Mouse (Mus musculus) kidney, adult 2 months (tissue): ENCODE measurements around the gene Slc22a23. TPM values are rescaled to one million over a fixed set of nuclear protein-coding genes. Genes with fewer than 3 reads are reported as not detected.

ENCODE experiments used
- DNase-seq: peaks from one replicate; pipeline ENCODE4 v3.0.0; 2021
- H3K27ac ChIP-seq: fragments of 200-500 bp; 2 replicates; pipeline ENCODE4 v1.5.1; 2012; ENCODE audit warnings: low read depth, low read length, control low read depth, inconsistent platforms; ENCODE audit not compliant: insufficient read depth
- H3K27me3 ChIP-seq: fragments of 200-500 bp; replicated peaks from 2 replicates; pipeline ENCODE4 v1.6.1; 2012; ENCODE audit warnings: mild to moderate bottlenecking, moderate library complexity, low read length, inconsistent platforms; ENCODE audit not compliant: control insufficient read depth, insufficient read depth
- H3K36me3 ChIP-seq: fragments of 200-500 bp; 2 replicates; pipeline ENCODE4 v1.6.1; 2012; ENCODE audit warnings: mild to moderate bottlenecking, moderate library complexity, low read length, inconsistent platforms; ENCODE audit not compliant: control insufficient read depth, insufficient read depth
- H3K4me1 ChIP-seq: fragments of 200-500 bp; 2 replicates; pipeline ENCODE4 v1.6.1; 2011; ENCODE audit warnings: low read length; ENCODE audit not compliant: control insufficient read depth, insufficient read depth
- H3K4me3 ChIP-seq: fragments of 200-500 bp; 2 replicates; pipeline ENCODE4 v1.5.1; 2011; ENCODE audit warnings: mild to moderate bottlenecking, low read depth, low read length, control low read depth; ENCODE audit not compliant: insufficient read depth
- CTCF ChIP-seq: fragments of 200-500 bp; conservative IDR thresholded peaks from 2 replicates; pipeline ENCODE4 v1.5.1; 2011; ENCODE audit warnings: low read depth, mild to moderate bottlenecking, control low read depth, low read length, moderate library complexity, mixed read lengths; ENCODE audit not compliant: insufficient read depth, insufficient read length
- POLR2A ChIP-seq: fragments of 200-500 bp; IDR thresholded peaks from one replicate; pipeline ENCODE4 v1.6.1; 2011; ENCODE audit warnings: low read depth, low read length, control low read depth
- WGBS: fragments of 180-500 bp; shearing (Covaris S2); methylation state at CpG from one replicate; pipeline ENCODE4 v1.1.7; 2018; 5-methylcytosine and 5-hydroxymethylcytosine counted together
- polyA plus RNA-seq: library from polyadenylated mRNA; depleted of rRNA; stranded (reverse); fragments of >200 nt; gene quantifications from 2 replicates; pipeline ENCODE4 v1.2.3, GENCODE M21; 2012

The Slc22a23 gene
- polyA plus RNA-seq, 1 experiment, result 76.1 TPM

- DNase-seq, result peak; percentile 90
- H3K36me3 ChIP-seq, result no peaks in the 10 kb centered on the region
- H3K27ac ChIP-seq, result peak overlapping the region; percentile 41
- H3K4me3 ChIP-seq, result no peak overlapping the region
- H3K27me3 ChIP-seq, result no peaks in the 10 kb centered on the region
- 58% methylated on average over 8 of the region's 8 CpGs for WGBS
- H3K4me1 ChIP-seq, result peaks cover 33% of the 10 kb centered on the region
- no peak for TF ChIP-seq POLR2A
These were observed 77.9 kb downstream of the Slc22a23 start for GRCm38 (mm10) chr13:34266942-34267660.

DNA sequence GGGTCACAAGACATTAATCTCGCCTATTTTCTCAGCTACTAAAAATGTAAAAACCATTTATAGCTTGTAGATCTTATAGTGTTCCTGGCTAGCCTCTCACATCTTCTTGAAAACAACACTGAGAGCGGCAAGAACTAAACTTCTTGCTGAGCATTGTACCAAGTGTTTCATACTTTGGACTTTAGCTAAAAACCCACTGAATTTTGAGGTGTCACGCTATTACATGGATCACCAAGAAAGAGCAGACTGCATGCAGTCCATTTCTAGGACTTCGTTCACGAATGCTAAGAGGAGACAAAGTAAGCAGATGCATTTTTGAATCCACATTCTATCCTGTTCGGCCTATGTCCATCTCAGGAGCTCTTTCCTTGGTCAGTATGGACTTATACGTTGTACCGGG lies 78.9 kb downstream of the Slc22a23 start:
- WGBS, result 70% methylated on average over 8 of the region's 8 CpGs
- H3K27ac ChIP-seq, result peak overlapping the region; percentile 37
- H3K27me3 ChIP-seq, result no peaks in the 10 kb centered on the region
- H3K4me1 ChIP-seq, result peaks cover 30% of the 10 kb centered on the region
- H3K36me3 ChIP-seq, result no peaks in the 10 kb centered on the region
- TF ChIP-seq POLR2A, result no peak
- no peak for TF ChIP-seq CTCF
- peak; percentile 81 for DNase-seq
- no peak overlapping the region for H3K4me3 ChIP-seq

- Histone ChIP-seq H3K4me3 (no peak overlapping the region), H3K4me1 (peaks cover 27% of the 10 kb centered on the region), H3K27me3 (no peaks in the 10 kb centered on the region), H3K36me3 (no peaks in the 10 kb centered on the region), H3K27ac (peak overlapping the region; percentile 70)
- 36% methylated on average over 5 of the region's 5 CpGs for WGBS
- TF ChIP-seq POLR2A, result no peak
- TF ChIP-seq CTCF, result no peak
- DNase-seq, result no peak
These were observed 79.4 kb downstream of the Slc22a23 start for GRCm38 (mm10) chr13:34265576-34265975.

GRCm38 (mm10) chr13:34265022-34265565 lies 79.9 kb downstream of the Slc22a23 start:
- TF ChIP-seq CTCF (no peak), POLR2A (no peak)
- Histone ChIP-seq H3K27ac (0 out of 2 replicates have a peak overlapping the region, but pooled peaks have one; percentile 42), H3K4me3 (no peak overlapping the region), H3K27me3 (no peaks in the 10 kb centered on the region), H3K36me3 (no peaks in the 10 kb centered on the region), H3K4me1 (peaks cover 27% of the 10 kb centered on the region)
- 87% methylated on average over 3 of the region's 3 CpGs for WGBS
- DNase-seq, result no peak

DNA sequence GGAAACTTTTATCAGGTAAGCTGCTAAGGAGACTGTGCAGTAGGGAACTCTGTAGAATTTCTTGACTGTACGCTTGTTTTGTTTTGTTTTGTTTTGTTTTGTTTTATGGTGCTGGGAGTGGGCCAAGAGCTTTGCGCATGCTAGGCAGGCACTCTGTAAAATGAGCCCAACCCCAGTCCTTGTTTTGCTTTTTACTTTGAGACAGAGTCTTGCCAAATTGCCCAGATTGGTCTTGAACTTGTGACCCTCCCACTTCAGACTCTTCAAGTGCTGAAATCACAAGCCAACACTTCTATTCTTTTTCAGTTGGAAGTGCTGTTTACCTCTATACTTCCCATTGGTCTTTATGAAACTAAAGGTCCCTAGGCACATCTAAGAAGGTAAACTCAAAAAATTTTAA lies 80.5 kb downstream of the Slc22a23 start:
- Histone ChIP-seq H3K4me1 (peaks cover 27% of the 10 kb centered on the region), H3K36me3 (no peaks in the 10 kb centered on the region), H3K27me3 (no peaks in the 10 kb centered on the region), H3K4me3 (no peak overlapping the region), H3K27ac (no peak overlapping the region)
- TF ChIP-seq POLR2A, result no peak
- no peak for TF ChIP-seq CTCF
- 41% methylated on average over 2 of the region's 2 CpGs for WGBS
- DNase-seq, result no peak

- no peak overlapping the region for H3K27ac ChIP-seq
- H3K36me3 ChIP-seq, result no peaks in the 10 kb centered on the region
- H3K4me1 ChIP-seq, result peaks cover 22% of the 10 kb centered on the region; the same call in 1 of the 2 replicates
- WGBS, result 79% methylated on average over 3 of the region's 3 CpGs
- H3K4me3 ChIP-seq, result no peak overlapping the region
- no peaks in the 10 kb centered on the region for H3K27me3 ChIP-seq
- TF ChIP-seq POLR2A (no peak), CTCF (no peak)
- no peak for DNase-seq
These were observed 86.2 kb downstream of the Slc22a23 start for GRCm38 (mm10) chr13:34258765-34259164.

GRCm38 (mm10) chr13:34257177-34257576 lies 87.8 kb downstream of the Slc22a23 start:
- WGBS, result 67% methylated on average over 7 of the region's 7 CpGs
- H3K4me1 ChIP-seq, result peaks cover 22% of the 10 kb centered on the region; the same call in 1 of the 2 replicates
- TF ChIP-seq POLR2A (no peak), CTCF (no peak)
- no peaks in the 10 kb centered on the region for H3K27me3 ChIP-seq
- peak overlapping the region; percentile 71 for H3K27ac ChIP-seq
- H3K36me3 ChIP-seq, result no peaks in the 10 kb centered on the region
- no peak for DNase-seq
- H3K4me3 ChIP-seq, result no peak overlapping the region
